Mouse (Mus musculus): Measurements from ENCODE around the gene Tcp11l1.

- TF ChIP-seq CTCF (IDR thresholded peaks at IDR 0.05; ENCODE audit: extremely low read depth, insufficient read length, insufficient replicate concordance, low read depth, low read length) (no peak), POLR2A (IDR thresholded peaks at IDR 0.05; ENCODE audit: low read depth, low read length) (no peak)
Observed at GRCm38 (mm10) chr2:104711585-104712485, at the start of gene Tcp11l1.

Measured in small intestine, adult 2 months (tissue).